Mouse (Mus musculus) C2C12 (cell line): Measurements from ENCODE around the gene Map3k12.
A peak's percentile ranks its signal among the peaks of the same experiment; 100 is the strongest.

Source experiments
- CEBPB ChIP-seq: IDR thresholded peaks from one replicate; pipeline ENCODE4 v1.6.1; 2011; ENCODE audit warnings: low read depth, mild to moderate bottlenecking, control low read depth, moderate library complexity
- CTCF ChIP-seq: IDR thresholded peaks from one replicate; pipeline ENCODE4 v1.5.1; 2011; ENCODE audit not compliant: control insufficient read depth, insufficient read depth, insufficient read length
- MAX ChIP-seq: IDR thresholded peaks from one replicate; pipeline ENCODE4 v1.6.1; 2011; ENCODE audit warnings: mild to moderate bottlenecking, control low read depth
- MYOD1 ChIP-seq: IDR thresholded peaks from one replicate; pipeline ENCODE4 v1.6.1; 2011; ENCODE audit warnings: low read depth; ENCODE audit not compliant: control insufficient read depth, insufficient read length
- MYOG ChIP-seq: IDR thresholded peaks from one replicate; pipeline ENCODE4 v1.6.1; 2011; ENCODE audit not compliant: control insufficient read depth, insufficient read length; ENCODE audit errors: extremely low read depth
- USF1 ChIP-seq: IDR thresholded peaks from one replicate; pipeline ENCODE4 v1.6.1; 2011; ENCODE audit warnings: low read depth, mild to moderate bottlenecking, control low read depth, moderate library complexity

- TF ChIP-seq CTCF (no peak), USF1 (no peak), CEBPB (no peak), MAX (peak; percentile 39), MYOD1 (no peak), MYOG (no peak)
These were observed 1.4 kb upstream of the Map3k12 start, which contains the start of gene Tarbp2 for GRCm38 (mm10) chr15:102517976-102518858.
